Mouse (Mus musculus) cerebellum, adult 9-10 months (tissue): Measurements from ENCODE around the gene Spink4.
"Not testable (repeated sequence)": the region's sequence is repeated elsewhere in the genome, so short reads cannot be mapped to it uniquely, and the experiment has no call there.

Experiments used
- DNase-seq: peaks from one replicate; pipeline ENCODE4 v3.0.0; 2022

The Spink4 gene

DNA sequence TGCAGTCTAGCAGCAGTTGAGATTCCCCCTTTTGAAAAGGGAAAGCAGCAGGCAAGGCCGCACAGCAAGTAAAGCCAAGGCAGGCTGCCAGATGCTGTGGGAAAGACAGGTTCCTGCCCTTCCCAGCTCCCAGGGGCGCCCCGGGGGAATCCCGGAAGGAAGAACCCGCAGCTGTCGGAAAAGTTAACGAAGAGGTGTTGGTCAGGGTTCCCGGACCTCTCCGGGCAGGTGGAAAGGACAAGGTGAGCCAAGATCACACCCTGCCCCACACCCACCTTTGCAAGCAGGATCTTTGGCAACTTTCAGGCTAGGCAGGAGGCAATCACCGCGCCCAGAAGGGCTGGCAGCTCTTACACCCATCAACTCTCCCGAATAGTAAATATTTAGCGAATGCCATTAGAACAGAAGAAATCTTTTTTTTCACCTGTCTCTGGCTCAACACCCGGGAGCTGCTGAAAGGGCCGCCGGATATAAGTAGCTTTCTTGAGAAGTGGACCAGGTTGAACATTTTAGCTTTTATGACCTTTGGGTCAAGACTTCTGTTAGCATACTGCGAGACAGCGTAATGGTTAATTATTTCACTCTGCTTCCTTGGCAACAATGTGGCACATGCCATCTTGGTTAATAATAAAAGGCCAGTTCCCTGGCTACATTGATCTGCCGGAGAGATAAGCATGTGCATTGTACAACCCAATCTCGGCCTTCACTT is 11.4 kb upstream of the Spink4 start:
- no peak for DNase-seq

DNA sequence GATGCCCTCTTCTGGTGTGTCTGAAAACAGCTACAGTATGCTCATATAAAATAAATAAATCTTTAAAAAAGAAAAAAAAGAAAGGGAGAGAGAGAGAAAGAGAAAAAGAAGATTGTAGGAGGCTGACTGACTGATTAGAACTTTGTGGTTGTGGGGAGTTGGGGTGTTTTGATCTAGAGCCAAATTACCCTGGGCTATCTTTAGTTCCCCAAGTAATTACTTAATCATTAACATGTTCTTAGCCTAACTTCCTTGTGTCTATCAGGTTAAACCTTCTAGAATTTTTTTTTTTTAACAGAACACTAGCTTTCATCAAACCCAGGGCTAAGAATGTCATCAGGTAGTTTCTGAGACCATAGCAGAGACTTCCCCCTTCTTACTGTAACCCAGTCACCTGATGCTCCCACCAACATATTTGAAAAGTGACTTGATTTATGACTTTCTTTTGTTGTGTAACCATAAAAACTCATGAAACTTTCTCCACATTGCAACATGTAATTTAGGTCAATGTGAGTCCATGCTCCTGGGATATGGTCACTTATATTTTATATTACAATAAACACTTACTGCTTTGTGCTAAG is 5.5 kb upstream of the Spink4 start:
- DNase-seq: no peak

DNA sequence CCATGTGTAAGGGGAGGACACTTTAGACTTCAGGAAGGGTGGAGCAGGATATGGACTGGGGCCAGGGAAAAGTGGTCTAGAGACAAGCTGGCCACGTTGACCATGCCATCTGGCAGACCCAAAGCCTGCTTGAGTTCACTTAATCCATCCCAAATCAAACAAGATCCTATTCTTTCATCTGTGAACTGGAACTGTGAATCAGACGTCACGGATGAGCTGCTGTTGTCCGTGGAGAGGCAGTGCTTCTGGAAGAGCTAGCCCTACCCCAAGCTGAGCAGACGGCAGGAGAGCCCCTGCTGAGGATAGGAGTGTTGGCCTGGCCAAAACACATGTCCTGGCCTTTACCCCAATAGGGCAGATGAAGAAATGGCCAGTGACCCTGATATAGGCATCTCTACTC is 3.9 kb upstream of the Spink4 start:
- DNase-seq: no peak

DNA sequence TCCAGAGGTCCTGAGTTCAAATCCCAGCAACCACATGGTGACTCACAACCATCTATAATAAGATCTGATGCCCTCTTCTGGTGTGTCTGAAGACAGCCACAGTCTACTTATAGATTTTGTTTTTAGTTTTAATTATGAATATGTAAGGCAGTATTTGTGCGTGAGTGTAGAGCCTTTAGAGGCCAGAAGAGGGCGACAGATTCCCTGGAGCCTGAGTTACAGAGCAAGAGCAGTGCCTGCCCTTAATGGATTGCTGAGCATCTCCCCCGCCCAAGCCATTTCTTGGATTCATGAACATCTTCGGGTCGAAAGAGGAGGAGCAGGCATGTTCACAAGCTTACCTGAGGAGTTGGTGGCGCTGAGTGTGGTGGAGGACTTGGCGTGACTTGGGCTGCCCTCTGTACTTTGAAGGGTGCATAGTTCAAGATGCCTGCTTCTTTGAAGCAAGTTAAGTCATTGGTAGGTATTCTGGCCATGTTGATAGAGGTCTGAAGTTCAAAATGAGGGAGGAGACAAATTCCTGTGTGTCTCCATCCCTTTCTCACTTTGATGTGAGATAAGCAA is 3.2 kb upstream of the Spink4 start:
- DNase-seq: no peak

DNA sequence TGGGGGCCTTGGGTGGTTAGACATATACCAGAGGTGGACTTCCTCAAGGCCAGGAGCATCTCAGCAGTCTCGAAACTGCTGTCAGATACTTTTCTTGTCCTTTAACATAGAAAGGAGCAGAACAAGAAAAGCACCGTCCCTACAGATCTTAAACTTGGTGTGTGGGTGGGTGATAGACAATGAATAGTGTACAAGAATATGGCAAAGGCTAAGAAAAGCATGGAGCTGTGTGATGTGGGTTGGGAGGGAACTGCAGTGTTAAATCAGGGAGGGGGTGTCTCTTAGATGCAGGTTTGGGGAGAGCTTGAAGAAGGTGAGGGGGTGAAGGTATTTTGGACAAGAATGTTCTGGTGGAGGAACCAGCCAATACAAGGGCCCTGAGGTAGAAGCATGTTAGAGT is 724 bp downstream of the Spink4 start:
- no peak for DNase-seq

GRCm38 (mm10) chr4:40921288-40921687 is 1.4 kb downstream of the Spink4 start:
- DNase-seq: no peak

- no peak for DNase-seq
Observed at GRCm38 (mm10) chr4:40923087-40923651, 3.3 kb downstream of the Spink4 start.

- no peak for DNase-seq
Observed at GRCm38 (mm10) chr4:40925568-40925967, 5.7 kb downstream of the Spink4 start.

GRCm38 (mm10) chr4:40929046-40929445 is 9.2 kb downstream of the Spink4 start:
- DNase-seq: no peak

GRCm38 (mm10) chr4:40933694-40934093 is 13.8 kb downstream of the Spink4 start:
- DNase-seq: no peak

GRCm38 (mm10) chr4:40934369-40934768 is 14.5 kb downstream of the Spink4 start:
- not testable (repeated sequence) for DNase-seq

DNA sequence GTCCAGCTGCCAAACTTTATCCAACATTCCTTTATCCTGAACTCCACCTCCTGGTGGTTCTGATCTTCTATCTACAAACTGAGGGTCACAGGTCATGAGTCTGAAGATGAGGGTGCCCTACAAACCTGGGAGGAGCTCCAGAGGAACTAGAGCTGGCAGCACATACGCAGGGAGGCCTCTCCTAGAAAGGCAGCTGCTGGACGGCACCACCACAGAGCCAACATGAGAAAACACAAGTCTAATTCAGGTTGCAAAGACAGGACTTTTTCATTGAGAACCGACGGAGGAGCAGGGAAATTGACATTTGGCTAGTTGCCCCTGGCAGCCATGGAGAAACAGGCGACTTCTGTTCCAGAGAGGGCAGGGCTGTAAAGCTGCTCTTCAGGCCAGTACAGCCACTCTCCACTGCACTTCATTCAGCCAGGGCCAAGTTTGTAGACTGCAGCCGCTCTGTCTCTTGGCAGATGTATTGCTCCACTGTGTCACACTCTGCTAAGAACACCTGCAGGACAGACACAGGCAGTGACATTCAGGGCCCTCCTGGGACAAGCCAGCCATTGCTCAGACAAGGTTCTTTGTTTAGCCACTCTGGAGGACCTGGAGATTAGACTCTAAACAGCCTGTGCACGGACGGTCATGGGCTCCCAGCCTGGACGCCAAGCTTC is 16.5 kb downstream of the Spink4 start:
- DNase-seq: peak; percentile 17

DNA sequence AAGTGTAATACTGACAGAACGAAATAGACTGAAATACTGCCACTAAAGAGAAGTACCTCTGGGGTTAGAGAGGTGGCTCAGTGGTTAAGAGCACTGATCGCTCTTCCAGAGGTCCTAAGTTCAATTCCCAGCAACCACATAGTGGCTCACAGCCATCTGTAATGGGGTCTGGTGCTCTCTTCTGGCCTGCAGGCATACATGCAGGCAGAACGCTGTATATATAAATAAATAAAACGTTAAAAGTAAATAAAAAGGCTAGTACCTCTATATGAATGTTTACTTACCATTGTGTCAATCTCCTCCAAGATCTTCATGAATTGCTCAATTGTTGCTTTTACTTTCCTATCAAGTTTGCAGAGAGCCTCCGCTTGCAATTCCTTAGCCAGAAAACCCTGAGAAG is 18.9 kb downstream of the Spink4 start:
- no peak for DNase-seq

- no peak for DNase-seq
Observed at GRCm38 (mm10) chr4:40943651-40944050, 23.8 kb downstream of the Spink4 start.

- no peak for DNase-seq
Observed at GRCm38 (mm10) chr4:40946516-40947121, 26.8 kb downstream of the Spink4 start.

DNA sequence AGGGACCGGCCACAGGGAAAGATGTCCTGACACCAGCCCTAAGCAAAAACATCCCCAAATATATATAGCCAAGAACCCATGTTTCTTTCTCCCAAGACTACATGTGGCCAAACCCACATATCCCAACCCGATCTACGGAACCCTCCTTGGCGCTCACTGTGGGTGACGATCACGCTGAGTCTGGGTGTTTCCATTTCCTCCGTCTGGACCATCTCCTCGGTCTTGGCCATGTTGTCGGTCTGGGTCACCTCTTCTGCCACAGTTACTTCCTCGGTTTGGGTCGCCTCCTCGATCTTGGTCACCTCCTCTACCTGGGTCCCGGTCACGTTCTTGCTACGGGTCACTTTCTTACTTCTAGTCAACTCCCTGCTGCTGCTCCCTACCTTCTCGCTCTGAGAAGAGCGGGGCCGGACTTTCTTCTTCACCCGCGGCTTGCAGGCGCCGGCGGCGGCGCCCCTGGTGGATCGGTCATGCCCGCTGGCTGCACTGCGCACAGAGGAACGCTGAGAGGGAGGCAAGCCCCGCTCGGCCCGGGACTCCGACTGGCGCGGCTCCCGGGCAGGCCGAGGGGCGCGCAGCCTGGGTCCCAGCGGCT is 27.8 kb downstream of the Spink4 start:
- no peak for DNase-seq

DNA sequence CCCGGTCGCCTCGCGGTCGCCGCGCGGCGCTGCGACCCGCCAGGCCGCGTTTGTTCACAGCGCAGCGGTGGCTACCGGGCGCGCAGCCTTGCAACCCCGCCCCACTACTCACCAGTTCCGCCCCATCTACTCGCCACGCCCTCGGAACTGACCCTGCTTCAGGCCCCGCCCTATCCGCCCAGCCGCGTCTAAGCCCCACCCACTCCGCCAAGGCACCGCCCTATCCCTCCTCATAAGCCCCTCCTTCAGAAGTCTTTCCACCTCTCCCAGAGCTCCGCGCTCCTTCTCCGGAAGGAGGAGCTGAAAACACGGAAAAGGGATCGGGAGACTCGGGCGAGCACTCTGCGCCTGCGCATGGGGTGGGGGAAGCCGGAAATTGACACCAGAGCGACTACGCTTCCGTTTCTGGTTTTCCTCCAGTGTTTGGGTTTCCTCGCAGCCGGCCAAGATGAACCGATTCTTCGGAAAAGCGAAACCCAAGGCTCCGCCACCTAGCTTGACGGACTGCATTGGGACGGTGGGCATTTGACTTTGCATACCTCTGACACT is 28.4 kb downstream of the Spink4 start, which contains the start of the genes Bag1 and Chmp5:
TSS of gene Bag1 (minus strand) at position 135 of the 549 bp plus-strand sequence.
TSS of gene Chmp5 (plus strand) at position 248 of the 549 bp plus-strand sequence.
- peak; percentile 100 for DNase-seq

DNA sequence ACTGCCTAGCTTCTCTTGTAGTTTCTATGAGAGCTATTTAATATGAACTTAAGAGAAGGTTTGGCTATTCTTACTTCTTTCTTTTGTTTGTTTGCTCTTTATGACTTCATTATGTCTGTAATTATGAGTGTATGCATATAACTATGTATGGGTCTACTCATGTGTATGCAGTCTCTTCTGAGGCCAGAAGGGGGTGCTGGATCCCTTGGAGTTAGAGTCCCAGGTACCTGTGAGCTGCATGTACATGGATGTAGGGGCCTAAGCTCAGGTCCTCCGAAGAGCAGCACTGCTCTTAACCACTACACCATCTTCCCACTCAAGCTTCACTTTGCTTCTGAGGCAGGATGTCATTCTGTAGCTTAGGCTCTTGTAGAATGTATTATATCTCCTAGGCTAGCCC is 33.7 kb downstream of the Spink4 start:
- no peak for DNase-seq

- no peak for DNase-seq
Observed at GRCm38 (mm10) chr4:40955942-40956341, 36.1 kb downstream of the Spink4 start.

GRCm38 (mm10) chr4:40963536-40963935 is 43.7 kb downstream of the Spink4 start:
- no peak for DNase-seq

- DNase-seq: no peak
Observed at GRCm38 (mm10) chr4:40969161-40969560, 49.3 kb downstream of the Spink4 start.
